Comparison of ENCODE assay signal across 8 mouse cellular contexts in genomic region chr19:58860255-58861173, GRCm38 (mm10).
DNase-seq lines count a peak whose midpoint lies in the region; ATAC-seq and TF ChIP-seq lines count a peak whose summit lies in the region.

No protein-coding gene starts in this region.

- ATAC-seq in lung, embryonic 14.5 days (ENCODE audit: insufficient read depth), result peak; percentile 96

- WGBS in hindbrain, embryonic 10.5 days, result under 1% methylated on average over 46 of the region's 46 CpGs
- WGBS in lung, embryonic 14.5 days, result under 1% methylated on average over 46 of the region's 46 CpGs

- peaks cover 50% of the 10 kb centered on the region for H3K4me1 ChIP-seq in hindbrain, embryonic 10.5 days (replicated peaks)
- peaks cover 11% of the 10 kb centered on the region for H3K4me1 ChIP-seq in lung, embryonic 14.5 days (ENCODE audit: insufficient read depth)

- no peaks in the 10 kb centered on the region for H3K9me3 ChIP-seq in hindbrain, embryonic 10.5 days
- H3K9me3 ChIP-seq in lung, embryonic 14.5 days (ENCODE audit: low read depth, low read length), result no peaks in the 10 kb centered on the region

- H3K27me3 ChIP-seq in hindbrain, embryonic 10.5 days (ENCODE audit: insufficient read depth, poor library complexity, severe bottlenecking), result peaks cover 39% of the 10 kb centered on the region
- H3K27me3 ChIP-seq in lung, embryonic 14.5 days (ENCODE audit: insufficient read depth, low read length), result peaks cover 9% of the 10 kb centered on the region; the same call in 1 of the 2 replicates

- H3K9ac ChIP-seq in lung, embryonic 14.5 days, result peak overlapping the region; percentile 58

- DNase-seq in T-cell, adult 2 months (ENCODE audit: low spot score), result peak; percentile 1
- DNase-seq in cerebellum, adult 9-10 months, result peak; percentile 82
- peak; percentile 73 to 82 for DNase-seq in frontal cortex, postnatal 10 days (ENCODE audit: low spot score in 2 of 2)
- peak; percentile 89 for DNase-seq in hindbrain, embryonic 10.5 days (ENCODE audit: low spot score)
- DNase-seq in layer of hippocampus, adult 9-11 months, result peak; percentile 89
- peak; percentile 93 for DNase-seq in lung, embryonic 14.5 days
- DNase-seq in ovary, adult 18-20 months (ENCODE audit: low spot score), result peak; percentile 85
- DNase-seq in testis, postnatal 14 days (ENCODE audit: low spot score), result peak; percentile 78

- TF ChIP-seq CTCF in lung, embryonic 14.5 days (IDR thresholded peaks at IDR 0.05; ENCODE audit: low read depth), result no peak

- peak overlapping the region; percentile 71 for H3K4me3 ChIP-seq in hindbrain, embryonic 10.5 days
- peak overlapping the region; percentile 61 for H3K4me3 ChIP-seq in lung, embryonic 14.5 days (ENCODE audit: low read depth, low read length)

- H3K27ac ChIP-seq in hindbrain, embryonic 10.5 days, result peak overlapping the region; percentile 89
- H3K27ac ChIP-seq in lung, embryonic 14.5 days (ENCODE audit: low read depth), result no peak overlapping the region; the same call in 1 of the 2 replicates

- no peaks in the 10 kb centered on the region for H3K36me3 ChIP-seq in hindbrain, embryonic 10.5 days
- H3K36me3 ChIP-seq in lung, embryonic 14.5 days (ENCODE audit: insufficient read depth), result no peaks in the 10 kb centered on the region

- peak overlapping the region; percentile 98 for H3K4me2 ChIP-seq in lung, embryonic 14.5 days

Comparison
In these comparisons a context has a peak if more than half of its experiments do, and no peak if none do; other contexts are left out.
1. DNase-seq: peak in every context shown above with its lines; median percentile 93 in lung, embryonic 14.5 days; 89 in hindbrain, embryonic 10.5 days; 89 in layer of hippocampus, adult 9-11 months; 85 in ovary, adult 18-20 months; 82 in cerebellum, adult 9-10 months; 78 in testis, postnatal 14 days; 78 in frontal cortex, postnatal 10 days; 1 in T-cell, adult 2 months.